Mouse (Mus musculus) CH12.LX (cell line): ENCODE data around the gene Jph2. TPM values are rescaled to one million over a fixed set of nuclear protein-coding genes. Genes with fewer than 3 reads are reported as not detected.

ENCODE experiments used
- DNase-seq: peaks from one replicate; pipeline ENCODE4 v3.0.0-alpha.2; 2013; ENCODE audit errors: extremely low read depth
- H3K27ac ChIP-seq: 2 replicates; pipeline ENCODE4 v1.5.1; 2012; ENCODE audit warnings: low read depth, mild to moderate bottlenecking, control low read depth, moderate library complexity; ENCODE audit not compliant: insufficient read depth
- H3K27me3 ChIP-seq: replicated peaks from 2 replicates; pipeline ENCODE3; 2012; ENCODE audit warnings: inconsistent platforms
- H3K36me3 ChIP-seq, 2 experiments: replicated peaks in 1 of 2; 2 replicates each; pipeline versions ENCODE3 to v1.6.1; 2012; ENCODE audit warnings: inconsistent platforms in 1 of 2, low read length in 1 of 2, mild to moderate bottlenecking in 1 of 2, mixed read lengths in 1 of 2, moderate library complexity in 1 of 2; ENCODE audit not compliant: control insufficient read depth in 1 of 2, insufficient read depth in 1 of 2
- H3K4me1 ChIP-seq, 2 experiments: 2 replicates each; pipeline ENCODE4 v1.6.1; 2012; ENCODE audit warnings: inconsistent platforms in 1 of 2, moderate library complexity in 1 of 2; ENCODE audit not compliant: insufficient read depth in 2 of 2, control insufficient read depth in 1 of 2
- H3K4me2 ChIP-seq: 2 replicates; pipeline ENCODE4 v1.6.1; 2012; ENCODE audit warnings: low read depth, mild to moderate bottlenecking, control low read depth; ENCODE audit not compliant: poor library complexity, insufficient read depth, severe bottlenecking
- H3K4me3 ChIP-seq, 3 experiments: fragments of 150-350 bp in 1 of 3; sonication (generic) in 1 of 3; replicated peaks in 1 of 3; 2 replicates each; pipeline versions ENCODE3 to v1.5.1; 2011 to 2012; ENCODE audit warnings: low read depth in 2 of 3, low read length in 2 of 3, mild to moderate bottlenecking in 2 of 3, moderate library complexity in 2 of 3, control low read depth in 1 of 3, improper control_type of control experiment in 1 of 3, inconsistent platforms in 1 of 3, mixed read lengths in 1 of 3; ENCODE audit not compliant: poor library complexity in 1 of 3
- H3K79me2 ChIP-seq: replicated peaks from 2 replicates; pipeline ENCODE4 v1.6.1; 2012; ENCODE audit warnings: mild to moderate bottlenecking, moderate library complexity; ENCODE audit not compliant: control insufficient read depth, poor library complexity, insufficient read depth, severe bottlenecking; ENCODE audit errors: extremely low read depth
- H3K9ac ChIP-seq: 2 replicates; pipeline ENCODE4 v1.6.1; 2012; ENCODE audit warnings: low read depth, mild to moderate bottlenecking, control low read depth, moderate library complexity; ENCODE audit not compliant: insufficient read depth
- H3K9me3 ChIP-seq: replicated peaks from 2 replicates; pipeline ENCODE3; 2012; ENCODE audit warnings: low read length, inconsistent platforms, mixed read lengths
- BHLHE40 ChIP-seq: IDR thresholded peaks from 2 replicates; pipeline ENCODE4 v1.6.1; 2011; ENCODE audit warnings: mild to moderate bottlenecking, low read depth, low read length, improper control_type of control experiment
- CHD2 ChIP-seq: IDR thresholded peaks from 2 replicates; pipeline ENCODE4 v1.6.1; 2011; ENCODE audit warnings: low read length, improper control_type of control experiment
- ELF1 ChIP-seq: IDR thresholded peaks from 2 replicates; pipeline ENCODE4 v1.6.1; 2014; ENCODE audit warnings: low read depth, mild to moderate bottlenecking, inconsistent platforms, low read length, improper control_type of control experiment
- EP300 ChIP-seq: IDR thresholded peaks from 2 replicates; pipeline ENCODE4 v1.6.1; 2011; ENCODE audit warnings: low read length, improper control_type of control experiment
- ETS1 ChIP-seq: conservative IDR thresholded peaks from 2 replicates; pipeline ENCODE4 v1.6.1; 2012; ENCODE audit warnings: low read depth, mild to moderate bottlenecking, inconsistent platforms, low read length, improper control_type of control experiment, moderate library complexity
- GABPA ChIP-seq: IDR thresholded peaks from 2 replicates; pipeline ENCODE4 v1.6.1; 2012; ENCODE audit warnings: low read depth, low read length, improper control_type of control experiment, inconsistent platforms; ENCODE audit not compliant: insufficient replicate concordance
- IRF4 ChIP-seq: IDR thresholded peaks from 2 replicates; pipeline ENCODE4 v1.6.1; 2014; ENCODE audit warnings: low read depth, mild to moderate bottlenecking, inconsistent platforms, low read length, improper control_type of control experiment
- JUN ChIP-seq: IDR thresholded peaks from 2 replicates; pipeline ENCODE4 v1.6.1; 2011; ENCODE audit warnings: low read depth, mild to moderate bottlenecking, low read length, improper control_type of control experiment, moderate library complexity; ENCODE audit not compliant: insufficient read depth
- JUND ChIP-seq: conservative IDR thresholded peaks from 2 replicates; pipeline ENCODE4 v1.6.1; 2011; ENCODE audit warnings: low read depth, low read length, improper control_type of control experiment
- KAT2A ChIP-seq: IDR thresholded peaks from 2 replicates; pipeline ENCODE4 v1.6.1; 2012; ENCODE audit warnings: low read length, improper control_type of control experiment, inconsistent platforms; ENCODE audit not compliant: insufficient replicate concordance
- MAFK ChIP-seq: IDR thresholded peaks from 2 replicates; pipeline ENCODE4 v1.6.1; 2011; ENCODE audit warnings: low read length, improper control_type of control experiment; ENCODE audit not compliant: insufficient replicate concordance
- MAX ChIP-seq: IDR thresholded peaks from 2 replicates; pipeline ENCODE4 v1.6.1; 2011; ENCODE audit warnings: low read length, improper control_type of control experiment
- MAZ ChIP-seq: IDR thresholded peaks from 2 replicates; pipeline ENCODE4 v1.6.1; 2012; ENCODE audit warnings: low read depth, mild to moderate bottlenecking, inconsistent platforms, low read length, improper control_type of control experiment, moderate library complexity
- MYC ChIP-seq: IDR thresholded peaks from 2 replicates; pipeline ENCODE4 v1.6.1; 2011; ENCODE audit warnings: low read depth, mild to moderate bottlenecking, improper control_type of control experiment, low read length
- NELFE ChIP-seq: IDR thresholded peaks from 2 replicates; pipeline ENCODE4 v1.6.1; 2011; ENCODE audit warnings: low read depth, low read length, improper control_type of control experiment
- PAX5 ChIP-seq: IDR thresholded peaks from 2 replicates; pipeline ENCODE4 v1.6.1; 2012; ENCODE audit warnings: low read length, inconsistent platforms, mixed read lengths
- POLR2A ChIP-seq: IDR thresholded peaks from 2 replicates; pipeline ENCODE4 v1.6.1; 2011; ENCODE audit warnings: low read depth, mild to moderate bottlenecking, improper control_type of control experiment, low read length
- POLR2AphosphoS2 ChIP-seq: IDR thresholded peaks from 2 replicates; pipeline ENCODE4 v1.6.1; 2011; ENCODE audit warnings: low read depth, low read length, improper control_type of control experiment
- RCOR1 ChIP-seq: conservative IDR thresholded peaks from 2 replicates; pipeline ENCODE4 v1.6.1; 2012; ENCODE audit warnings: low read depth, mild to moderate bottlenecking, inconsistent platforms, low read length, improper control_type of control experiment
- SIN3A ChIP-seq: IDR thresholded peaks from 2 replicates; pipeline ENCODE4 v1.6.1; 2012; ENCODE audit warnings: low read length, improper control_type of control experiment, inconsistent platforms
- SMC3 ChIP-seq: IDR thresholded peaks from 2 replicates; pipeline ENCODE4 v1.6.1; 2011; ENCODE audit warnings: low read depth, low read length, improper control_type of control experiment
- TBP ChIP-seq: conservative IDR thresholded peaks from 2 replicates; pipeline ENCODE4 v1.6.1; 2011; ENCODE audit warnings: low read depth, low read length, improper control_type of control experiment
- TCF12 ChIP-seq: IDR thresholded peaks from 2 replicates; pipeline ENCODE4 v1.6.1; 2014; ENCODE audit warnings: low read depth, mild to moderate bottlenecking, inconsistent platforms, low read length, improper control_type of control experiment
- ZKSCAN1 ChIP-seq: IDR thresholded peaks from 2 replicates; pipeline ENCODE4 v1.6.1; 2012; ENCODE audit warnings: low read depth, inconsistent platforms, low read length, improper control_type of control experiment, borderline replicate concordance
- ZMIZ1 ChIP-seq: IDR thresholded peaks from 2 replicates; pipeline ENCODE4 v1.6.1; 2012; ENCODE audit warnings: low read depth, mild to moderate bottlenecking, inconsistent platforms, low read length, improper control_type of control experiment
- ZNF384 ChIP-seq: IDR thresholded peaks from 2 replicates; pipeline ENCODE4 v1.6.1; 2012; ENCODE audit warnings: low read depth, low read length, improper control_type of control experiment, inconsistent platforms
- dilution Hi-C: fragments of 300-500 bp; cut with MboI; formaldehyde crosslinking; loops from 2 replicates; pipeline ENCODE4 v1.14.3; 2020; ENCODE audit warnings: low sequenced_read_pairs; ENCODE audit not compliant: extremely low pct_unique_long_range_greater_than_20kb, extremely low pct_ligation_motif_present
- in situ Hi-C: fragments of 300-500 bp; cut with MboI; formaldehyde crosslinking; loops from 3 replicates; pipeline ENCODE4 v1.14.3; 2019; ENCODE audit warnings: low sequenced_read_pairs, low pct_ligation_motif_present, low pct_unique_long_range_greater_than_20kb, mixed read lengths
- polyA plus RNA-seq: library from polyadenylated mRNA; unstranded; fragments of >175 nt; gene quantifications from 2 replicates; pipeline ENCODE4 v1.2.1, GENCODE M21; 2012; ENCODE audit warnings: low read depth; ENCODE audit not compliant: insufficient read length
- total RNA-seq, 2 experiments: library from RNA; depleted of rRNA; stranded (reverse); fragments of 300-350 nt in 1 of 2; fragments of >200 nt in 1 of 2; gene quantifications; 2 replicates each; pipeline ENCODE4 v1.2.3; 2012 to 2014

Gene Jph2
- total and polyA plus RNA-seq, 3 experiments = not detected

GRCm38 (mm10) chr2:163424597-163424996 lies 26.8 kb upstream of the Jph2 start, which contains the start of gene Oser1:
Gene Oser1 (minus strand): TSS chr2:163424697.
- H3K27ac ChIP-seq = no peak within 1 kb of the TSS

GRCm38 (mm10) chr2:163422895-163423660 lies 25.3 kb upstream of the Jph2 start:
- H3K36me3 ChIP-seq = peaks cover 2 to 17% of the 10 kb centered on the region in 2 experiments
- in situ Hi-C loops (no loop called here), dilution Hi-C loops (no loop called here)
- H3K27me3 ChIP-seq = no peaks in the 10 kb centered on the region
- no peak for TF ChIP-seq TBP
- TF ChIP-seq MAFK = no peak
- no peak for TF ChIP-seq IRF4
- no peak for TF ChIP-seq NELFE
- no peak for TF ChIP-seq MAX
- TF ChIP-seq POLR2AphosphoS2 = no peak
- no peak for TF ChIP-seq BHLHE40
- no peak for TF ChIP-seq MYC
- TF ChIP-seq SMC3 = no peak
- no peak for TF ChIP-seq ZMIZ1
- no peak for TF ChIP-seq RCOR1
- TF ChIP-seq ZNF384 = no peak
- no peak for TF ChIP-seq ZKSCAN1
- no peak for TF ChIP-seq POLR2A
- no peak for TF ChIP-seq JUN
- TF ChIP-seq ELF1 = no peak
- TF ChIP-seq GABPA = no peak
- no peak for TF ChIP-seq PAX5
- peaks cover 2 to 12% of the 10 kb centered on the region in 2 experiments; a peak in 3 of 4 replicates for H3K4me1 ChIP-seq
- DNase-seq = no peak
- no peak overlapping the region for H3K27ac ChIP-seq
- H3K9me3 ChIP-seq = no peaks in the 10 kb centered on the region
- H3K4me3 ChIP-seq = no peak overlapping the region
- no peak overlapping the region for H3K9ac ChIP-seq
- H3K79me2 ChIP-seq = peaks cover 11% of the 10 kb centered on the region
- H3K4me2 ChIP-seq = no peak overlapping the region

More at GRCm38 (mm10) chr2:163424597-163424996, 26.8 kb upstream of the Jph2 start, which contains the start of gene Oser1:
- Histone ChIP-seq H3K4me3 (no peak within 1 kb of the TSS), H3K4me2 (no peak within 1 kb of the TSS), H3K36me3 (peaks cover 2 to 17% of the 10 kb centered on the region in 2 experiments), H3K79me2 (no peaks in the 10 kb centered on the region), H3K4me1 (peaks cover 2 to 9% of the 10 kb centered on the region in 2 experiments; a peak in 3 of 4 replicates), H3K9ac (no peak within 1 kb of the TSS), H3K9me3 (no peaks in the 10 kb centered on the region), H3K27me3 (peaks cover 1% of the 10 kb centered on the region)
- in situ Hi-C loops = no loop called here
- no peak for TF ChIP-seq ETS1
- TF ChIP-seq KAT2A = no peak
- no peak for TF ChIP-seq CHD2
- TF ChIP-seq ZMIZ1 = no peak
- TF ChIP-seq TCF12 = no peak
- no peak for TF ChIP-seq MYC
- TF ChIP-seq POLR2AphosphoS2 = no peak
- no peak for TF ChIP-seq MAZ
- no peak for TF ChIP-seq JUND
- no peak for TF ChIP-seq JUN
- TF ChIP-seq SIN3A = no peak
- no peak for TF ChIP-seq EP300
- dilution Hi-C loops = no loop called here
- DNase-seq = no peak
